Mouse (Mus musculus) thymus, adult 2 months (tissue): Measurements from ENCODE around the gene Prkca.

ENCODE experiments used
- CTCF ChIP-seq: fragments of 200-500 bp; IDR thresholded peaks from 2 replicates; pipeline ENCODE4 v1.5.1; 2012; ENCODE audit warnings: mild to moderate bottlenecking, control low read depth, low read length, moderate library complexity, borderline replicate concordance; ENCODE audit not compliant: control insufficient read depth, poor library complexity, insufficient read depth; ENCODE audit errors: extremely low read depth
- POLR2A ChIP-seq: fragments of 200-500 bp; IDR thresholded peaks from 2 replicates; pipeline ENCODE4 v1.6.1; 2012; ENCODE audit warnings: mild to moderate bottlenecking, low read length, control low read depth, moderate library complexity; ENCODE audit not compliant: control insufficient read depth, poor library complexity, insufficient read depth; ENCODE audit errors: extremely low read depth

- no peak for TF ChIP-seq CTCF
- TF ChIP-seq POLR2A, result no peak
Measured at GRCm38 (mm10) chr11:108094796-108095195, 248.9 kb downstream of the Prkca start.
